Mouse (Mus musculus): Measurements from ENCODE around the gene Arl4a.
A peak's percentile ranks its signal among the peaks of the same experiment; 100 is the strongest.

The Arl4a gene

DNA sequence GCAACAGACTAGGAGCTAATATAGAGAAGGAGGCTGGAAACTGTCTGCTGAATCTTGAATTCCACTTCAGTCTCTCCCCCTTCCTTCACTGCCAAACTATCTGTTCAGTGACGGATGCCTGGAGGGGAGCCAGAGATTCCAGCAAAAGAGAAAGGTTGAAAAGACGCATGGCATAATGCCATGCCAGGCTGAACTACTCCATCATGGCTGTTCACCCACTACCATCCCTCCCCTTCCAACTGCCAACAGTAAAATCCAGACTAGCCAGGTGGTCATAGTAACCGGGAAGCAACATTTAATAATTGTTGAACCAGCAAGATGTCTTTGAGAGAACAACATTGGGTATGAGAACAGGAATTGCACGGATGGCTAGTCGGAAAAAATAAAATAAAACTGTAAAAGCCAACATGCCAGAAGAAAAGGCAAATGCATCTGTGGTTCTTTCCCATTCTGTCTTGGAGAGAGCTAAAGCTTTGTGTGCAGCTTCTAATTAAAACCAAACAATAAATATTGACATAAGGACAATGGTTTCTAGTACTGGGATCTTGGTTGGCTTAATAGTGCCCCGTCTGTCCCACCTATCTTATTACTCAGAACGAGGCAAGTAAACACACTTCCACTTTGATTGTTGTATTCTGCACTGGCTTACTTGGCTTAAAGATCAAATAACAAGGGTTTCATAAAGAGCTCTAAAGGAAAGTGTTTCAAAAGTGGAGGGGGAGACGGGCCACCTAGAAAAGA lies 79.7 kb downstream of the Arl4a start:
- peak; percentile 96 to 97 for DNase-seq

- DNase-seq = peak; percentile 98
Observed at GRCm38 (mm10) chr12:39956396-39956795, 81.4 kb downstream of the Arl4a start.

All from cerebellum, postnatal 10 days (tissue).